Mouse (Mus musculus) neural tube, embryonic 13.5 days (tissue): ENCODE results near the gene Moap1. TPM values are rescaled to one million over a fixed set of nuclear protein-coding genes. Genes with fewer than 3 reads are reported as not detected.

Source experiments
- ATAC-seq: fragments of 200-750 bp; cut with Nextera tagmentation; 2 replicates; pipeline ENCODE4 v1.8.0; 2017; ENCODE audit warnings: low read depth, mild to moderate bottlenecking, moderate TSS enrichment, moderate library complexity
- H3K27ac ChIP-seq: fragments of 300-500 bp; sonication (generic); replicated peaks from 2 replicates; pipeline ENCODE4 v1.5.1; 2015; ENCODE audit warnings: moderate library complexity, mild to moderate bottlenecking, inconsistent platforms
- H3K27me3 ChIP-seq: fragments of 300-500 bp; sonication (generic); 2 replicates; pipeline ENCODE4 v1.6.1; 2015; ENCODE audit warnings: mild to moderate bottlenecking, inconsistent platforms
- H3K36me3 ChIP-seq: fragments of 300-500 bp; sonication (generic); 2 replicates; pipeline ENCODE4 v1.6.1; 2015; ENCODE audit warnings: mild to moderate bottlenecking, inconsistent platforms
- H3K4me1 ChIP-seq: fragments of 300-500 bp; sonication (generic); replicated peaks from 2 replicates; pipeline ENCODE4 v1.6.1; 2015; ENCODE audit warnings: inconsistent platforms
- H3K4me2 ChIP-seq: fragments of 300-500 bp; sonication (generic); 2 replicates; pipeline ENCODE4 v1.6.1; 2015; ENCODE audit warnings: inconsistent platforms, mild to moderate bottlenecking, moderate library complexity
- H3K4me3 ChIP-seq: fragments of 300-500 bp; sonication (generic); 2 replicates; pipeline ENCODE4 v1.5.1; 2015; ENCODE audit warnings: mild to moderate bottlenecking, inconsistent platforms
- H3K9ac ChIP-seq: fragments of 300-500 bp; sonication (generic); 2 replicates; pipeline ENCODE4 v1.6.1; 2015; ENCODE audit warnings: moderate library complexity, mild to moderate bottlenecking, inconsistent platforms
- H3K9me3 ChIP-seq: fragments of 300-500 bp; sonication (generic); 2 replicates; pipeline ENCODE4 v1.6.1; 2016; ENCODE audit warnings: inconsistent platforms
- WGBS: fragments of 180-500 bp; shearing (Covaris S2); methylation state at CpG from one replicate; pipeline ENCODE4 v1.1.7; 2015; 5-methylcytosine and 5-hydroxymethylcytosine counted together
- polyA plus RNA-seq: library from polyadenylated mRNA; unstranded; fragments of >200 nt; fragmentation: Nextera tagmentation; extraction: Ambion mirVana; gene quantifications from 2 replicates; pipeline ENCODE4 v1.2.1, GENCODE M21; 2015

Moap1 gene
- polyA plus RNA-seq, 1 experiment from 2014 or later, result 58.6 TPM

- H3K4me3 ChIP-seq, result no peak overlapping the region
- H3K4me1 ChIP-seq, result peaks cover 26% of the 10 kb centered on the region
- H3K9ac ChIP-seq, result no peak overlapping the region
- no peaks in the 10 kb centered on the region for H3K36me3 ChIP-seq
- WGBS, result 15% methylated on average over 5 of the region's 5 CpGs
- H3K27me3 ChIP-seq, result no peaks in the 10 kb centered on the region
- no peak for ATAC-seq
- no peaks in the 10 kb centered on the region for H3K9me3 ChIP-seq
- no peak overlapping the region for H3K27ac ChIP-seq
- no peak overlapping the region for H3K4me2 ChIP-seq
Observed at GRCm38 (mm10) chr12:102733381-102733780, 10.1 kb downstream of the Moap1 start.

GRCm38 (mm10) chr12:102730798-102731619 is 12.5 kb downstream of the Moap1 start:
- Histone ChIP-seq H3K27ac (peak overlapping the region; percentile 87), H3K9me3 (no peaks in the 10 kb centered on the region), H3K36me3 (no peaks in the 10 kb centered on the region), H3K9ac (peak overlapping the region; percentile 1), H3K4me1 (peaks cover 26% of the 10 kb centered on the region), H3K4me2 (peak overlapping the region; percentile 53), H3K4me3 (peak overlapping the region; percentile 24), H3K27me3 (no peaks in the 10 kb centered on the region)
- peak; percentile 78 for ATAC-seq
- WGBS, result 9% methylated on average over 16 of the region's 16 CpGs

- H3K36me3 ChIP-seq, result no peaks in the 10 kb centered on the region
- H3K27ac ChIP-seq, result peak overlapping the region; percentile 87
- no peaks in the 10 kb centered on the region for H3K27me3 ChIP-seq
- H3K4me2 ChIP-seq, result peak overlapping the region; percentile 53
- ATAC-seq, result peak; percentile 98
- H3K9ac ChIP-seq, result peak overlapping the region; percentile 48
- peak overlapping the region; percentile 24 for H3K4me3 ChIP-seq
- peaks cover 26% of the 10 kb centered on the region for H3K4me1 ChIP-seq
- no peaks in the 10 kb centered on the region for H3K9me3 ChIP-seq
- WGBS, result 22% methylated on average over 26 of the region's 26 CpGs
Observed at GRCm38 (mm10) chr12:102729855-102730797, 13.3 kb downstream of the Moap1 start.

GRCm38 (mm10) chr12:102725761-102726175 is 17.7 kb downstream of the Moap1 start:
- H3K27me3 ChIP-seq, result no peaks in the 10 kb centered on the region
- H3K9ac ChIP-seq, result no peak overlapping the region
- no peak overlapping the region for H3K4me3 ChIP-seq
- no peak for ATAC-seq
- H3K36me3 ChIP-seq, result no peaks in the 10 kb centered on the region
- H3K9me3 ChIP-seq, result no peaks in the 10 kb centered on the region
- 77% methylated on average over 7 of the region's 7 CpGs for WGBS
- H3K27ac ChIP-seq, result no peak overlapping the region
- no peak overlapping the region for H3K4me2 ChIP-seq
- H3K4me1 ChIP-seq, result peaks cover 12% of the 10 kb centered on the region

GRCm38 (mm10) chr12:102725146-102725545 is 18.3 kb downstream of the Moap1 start:
- Histone ChIP-seq H3K27me3 (no peaks in the 10 kb centered on the region), H3K36me3 (no peaks in the 10 kb centered on the region), H3K27ac (no peak overlapping the region), H3K9me3 (no peaks in the 10 kb centered on the region), H3K4me3 (no peak overlapping the region), H3K9ac (no peak overlapping the region), H3K4me1 (peaks cover 7% of the 10 kb centered on the region), H3K4me2 (no peak overlapping the region)
- 94% methylated on average over 6 of the region's 6 CpGs for WGBS
- ATAC-seq, result no peak

GRCm38 (mm10) chr12:102723861-102724260 is 19.6 kb downstream of the Moap1 start:
- Histone ChIP-seq H3K36me3 (no peaks in the 10 kb centered on the region), H3K9ac (no peak overlapping the region), H3K4me1 (peaks cover 5% of the 10 kb centered on the region; the same call in 1 of the 2 replicates), H3K9me3 (no peaks in the 10 kb centered on the region), H3K4me3 (no peak overlapping the region), H3K27me3 (no peaks in the 10 kb centered on the region), H3K27ac (no peak overlapping the region), H3K4me2 (no peak overlapping the region)
- ATAC-seq, result no peak
- 83% methylated on average over 6 of the region's 6 CpGs for WGBS

- no peaks in the 10 kb centered on the region for H3K27me3 ChIP-seq
- no peak overlapping the region for H3K4me2 ChIP-seq
- H3K36me3 ChIP-seq, result no peaks in the 10 kb centered on the region
- whole genome bisulfite sequencing, result 74% methylated on average over 8 of the region's 8 CpGs
- peaks cover 5% of the 10 kb centered on the region; the same call in 1 of the 2 replicates for H3K4me1 ChIP-seq
- H3K4me3 ChIP-seq, result no peak overlapping the region
- H3K9ac ChIP-seq, result no peak overlapping the region
- no peak overlapping the region for H3K27ac ChIP-seq
- ATAC-seq, result no peak
- no peaks in the 10 kb centered on the region for H3K9me3 ChIP-seq
Observed at GRCm38 (mm10) chr12:102722966-102723365, 20.5 kb downstream of the Moap1 start.

GRCm38 (mm10) chr12:102722451-102722850 is 21.0 kb downstream of the Moap1 start:
- Histone ChIP-seq H3K4me3 (no peak overlapping the region), H3K9ac (no peak overlapping the region), H3K4me1 (peaks cover 5% of the 10 kb centered on the region; the same call in 1 of the 2 replicates), H3K9me3 (no peaks in the 10 kb centered on the region), H3K27ac (no peak overlapping the region), H3K36me3 (no peaks in the 10 kb centered on the region), H3K4me2 (no peak overlapping the region), H3K27me3 (no peaks in the 10 kb centered on the region)
- 54% methylated on average over 11 of the region's 11 CpGs for WGBS
- no peak for ATAC-seq

GRCm38 (mm10) chr12:102719552-102720315 is 23.7 kb downstream of the Moap1 start:
- peak overlapping the region; percentile 21 for H3K4me2 ChIP-seq
- ATAC-seq, result peak; percentile 64
- H3K9me3 ChIP-seq, result no peaks in the 10 kb centered on the region
- no peak overlapping the region for H3K9ac ChIP-seq
- H3K27me3 ChIP-seq, result no peaks in the 10 kb centered on the region
- WGBS, result 31% methylated on average over 13 of the region's 13 CpGs
- H3K27ac ChIP-seq, result no peak overlapping the region
- peaks cover 5% of the 10 kb centered on the region; the same call in 1 of the 2 replicates for H3K4me1 ChIP-seq
- H3K36me3 ChIP-seq, result no peaks in the 10 kb centered on the region
- no peak overlapping the region for H3K4me3 ChIP-seq

- Histone ChIP-seq H3K27me3 (no peaks in the 10 kb centered on the region), H3K9ac (no peak overlapping the region), H3K4me3 (no peak overlapping the region), H3K4me2 (no peak overlapping the region), H3K4me1 (peaks cover 2% of the 10 kb centered on the region; the same call in 1 of the 2 replicates), H3K9me3 (no peaks in the 10 kb centered on the region), H3K36me3 (no peaks in the 10 kb centered on the region), H3K27ac (no peak overlapping the region)
- 87% methylated on average over 10 of the region's 10 CpGs for WGBS
- no peak for ATAC-seq
Observed at GRCm38 (mm10) chr12:102714654-102715395, 28.6 kb downstream of the Moap1 start.

- WGBS, result 70% methylated on average over 2 of the region's 2 CpGs
- Histone ChIP-seq H3K4me3 (no peak overlapping the region), H3K36me3 (no peaks in the 10 kb centered on the region), H3K27ac (no peak overlapping the region), H3K9me3 (no peaks in the 10 kb centered on the region), H3K9ac (no peak overlapping the region), H3K27me3 (no peaks in the 10 kb centered on the region), H3K4me2 (no peak overlapping the region), H3K4me1 (no peaks in the 10 kb centered on the region)
- ATAC-seq, result no peak
Observed at GRCm38 (mm10) chr12:102714116-102714515, 29.3 kb downstream of the Moap1 start.
